8 mouse cellular contexts compared by ENCODE assay signal in the genomic region with DNA sequence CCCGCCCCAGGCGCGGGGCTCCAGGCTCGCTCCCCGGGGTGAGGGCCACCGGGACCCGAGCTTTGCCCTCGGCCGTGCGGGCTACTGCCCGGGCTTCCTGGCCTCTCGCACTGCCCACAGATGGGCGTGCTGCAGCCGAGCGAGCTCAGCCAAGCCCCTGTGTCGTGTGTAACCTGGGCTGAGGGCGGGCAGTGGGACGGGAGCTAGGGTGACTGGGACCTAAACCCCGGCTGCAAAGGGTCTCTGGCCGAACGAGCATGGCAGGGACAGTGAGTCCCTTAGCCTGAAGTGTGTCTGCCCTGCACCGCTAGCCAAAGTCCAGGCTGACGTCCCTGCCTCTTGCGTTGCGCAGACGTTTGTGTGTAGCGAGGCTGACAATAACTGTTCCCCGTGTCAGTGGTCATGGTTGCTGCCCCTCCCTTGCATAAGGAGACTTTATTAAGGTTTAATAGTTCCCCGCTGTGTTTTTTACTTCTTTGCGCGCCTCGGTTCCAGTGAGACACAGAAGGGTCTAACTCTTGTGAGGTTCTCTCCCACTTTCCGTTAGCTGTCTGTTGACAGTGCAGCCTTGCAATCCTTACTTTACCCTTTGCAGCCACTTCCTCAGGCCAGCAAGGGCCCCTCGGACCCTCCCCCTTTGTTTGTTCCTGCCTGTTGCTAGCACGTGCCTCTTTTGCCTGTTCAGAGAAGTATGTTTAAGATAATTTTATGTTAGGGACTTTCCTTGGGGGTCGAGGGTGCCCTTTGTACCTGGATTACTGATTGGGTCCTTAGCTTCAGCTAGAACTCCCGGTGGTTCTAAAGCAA. TPM values are rescaled to one million over a fixed set of nuclear protein-coding genes. Genes with fewer than 3 reads are reported as not detected.
A peak's percentile ranks its signal among the peaks of the same experiment; 100 is the strongest.
DNase-seq lines count a peak whose midpoint lies in the region; ATAC-seq and TF ChIP-seq lines count a peak whose summit lies in the region.

No protein-coding gene starts in this region.

- peak overlapping the region; percentile 78 for H3K4me3 ChIP-seq in cerebellum, adult 2 months (replicated peaks; ENCODE audit: insufficient read depth, low read depth, low read length)
- H3K4me3 ChIP-seq in embryonic facial prominence, embryonic 13.5 days, result peak overlapping the region; percentile 76
- H3K4me3 ChIP-seq in intestine, embryonic 14.5 days (ENCODE audit: low read depth, low read length), result peak overlapping the region; percentile 85

- peak overlapping the region; percentile 86 for H3K4me2 ChIP-seq in embryonic facial prominence, embryonic 13.5 days
- H3K4me2 ChIP-seq in intestine, embryonic 14.5 days (ENCODE audit: low read length), result peak overlapping the region; percentile 66

- peak overlapping the region; percentile 92 for H3K9ac ChIP-seq in embryonic facial prominence, embryonic 13.5 days
- peak overlapping the region; percentile 84 for H3K9ac ChIP-seq in intestine, embryonic 14.5 days (ENCODE audit: low read length)

- TF ChIP-seq CTCF in cerebellum, adult 2 months (IDR thresholded peaks at IDR 0.05; ENCODE audit: borderline replicate concordance, insufficient read depth, low read depth, low read length), result no peak

- peaks cover 33% of the 10 kb centered on the region for H3K36me3 ChIP-seq in embryonic facial prominence, embryonic 13.5 days
- H3K36me3 ChIP-seq in intestine, embryonic 14.5 days (ENCODE audit: control insufficient read depth, insufficient read depth, low read length), result peaks cover 32% of the 10 kb centered on the region

- peaks cover 7% of the 10 kb centered on the region; the same call in 1 of the 2 replicates for H3K4me1 ChIP-seq in cerebellum, adult 2 months (ENCODE audit: control insufficient read depth, insufficient read depth, low read length)
- H3K4me1 ChIP-seq in embryonic facial prominence, embryonic 13.5 days, result peaks cover 15% of the 10 kb centered on the region
- H3K4me1 ChIP-seq in intestine, embryonic 14.5 days (replicated peaks; ENCODE audit: control insufficient read depth, insufficient read depth, low read length), result peaks cover 11% of the 10 kb centered on the region; the same call in 1 of the 2 replicates

- no peaks in the 10 kb centered on the region for H3K9me3 ChIP-seq in embryonic facial prominence, embryonic 13.5 days
- H3K9me3 ChIP-seq in intestine, embryonic 14.5 days (ENCODE audit: control insufficient read depth, low read length), result no peaks in the 10 kb centered on the region

- TF ChIP-seq POLR2A in cerebellum, adult 2 months (IDR thresholded peaks at IDR 0.05; ENCODE audit: borderline replicate concordance, insufficient read depth, low read length), result no peak

- H3K27me3 ChIP-seq in cerebellum, adult 2 months (ENCODE audit: control insufficient read depth, insufficient read depth, low read length), result no peaks in the 10 kb centered on the region
- H3K27me3 ChIP-seq in embryonic facial prominence, embryonic 13.5 days, result peaks cover 6% of the 10 kb centered on the region; the same call in 1 of the 2 replicates
- peaks cover 3% of the 10 kb centered on the region; the same call in 1 of the 2 replicates for H3K27me3 ChIP-seq in intestine, embryonic 14.5 days (replicated peaks; ENCODE audit: control insufficient read depth, insufficient read depth, low read length)

- DNase-seq in cerebellum, adult 2 months, result no peak
- DNase-seq in cerebellum, postnatal 10 days, result no peak
- peak; percentile 67 for DNase-seq in 3134 (ENCODE audit: extremely low read depth, insufficient read length, low spot score)
- peak; percentile 89 for DNase-seq in intestine, embryonic 14.5 days (ENCODE audit: low spot score)
- no peak for DNase-seq in urinary bladder, postnatal 36 days (ENCODE audit: low spot score in 2 of 2)
- DNase-seq in cerebellum, adult 11 months, result no peak

- H3K27ac ChIP-seq in cerebellum, adult 2 months (ENCODE audit: insufficient read depth, low read length), result no peak overlapping the region
- peak overlapping the region; percentile 95 for H3K27ac ChIP-seq in embryonic facial prominence, embryonic 13.5 days
- peak overlapping the region; percentile 83 for H3K27ac ChIP-seq in intestine, embryonic 14.5 days (ENCODE audit: low read depth)

- under 1% methylated on average over 37 of the region's 37 CpGs for WGBS in cerebellum, adult 2 months
- under 1% methylated on average over 36 of the region's 37 CpGs for WGBS in embryonic facial prominence, embryonic 13.5 days
- WGBS in intestine, embryonic 14.5 days, result under 1% methylated on average over 37 of the region's 37 CpGs

- ATAC-seq in embryonic facial prominence, embryonic 13.5 days (ENCODE audit: insufficient number of reproducible peaks, insufficient read depth, low FRiP score, low TSS enrichment, low read depth), result no peak; the same call in 1 of the 2 replicates
- ATAC-seq in intestine, embryonic 14.5 days (replicated peaks; ENCODE audit: low FRiP score, low TSS enrichment, low read depth), result no peak; the same call in 1 of the 2 replicates
- peak; percentile 49 for ATAC-seq in megakaryocyte-erythroid progenitor cell, adult 5-6 weeks (replicated peaks; ENCODE audit: low FRiP score, low TSS enrichment, poor library complexity, severe bottlenecking)

RNA-seq across cellular contexts. Expression of gene A430005L14Rik, which starts 0.6 kb away (rescaled TPM):
- polyA plus RNA-seq in cerebellum, adult 2 months (2012; rRNA removed), result 41.0 and 43.3 TPM in 2 replicates
- 76.2 and 82.0 TPM in 2 replicates for polyA plus RNA-seq in embryonic facial prominence, embryonic 13.5 days (2015; fragmentation: Nextera tagmentation; extraction: Ambion mirVana)
- 74.0 and 76.1 TPM in 2 replicates for polyA plus RNA-seq in intestine, embryonic 14.5 days (2014; fragmentation: Nextera tagmentation; extraction: Ambion mirVana)
- total RNA-seq in megakaryocyte-erythroid progenitor cell, adult 5-6 weeks (2014; fragmentation: Nextera tagmentation), result 58.6 and 78.0 TPM in 2 replicates
- total RNA-seq in megakaryocyte-erythroid progenitor cell, adult 5-6 weeks (2017), result 45.1 and 62.6 TPM in 2 replicates

RNA-seq across cellular contexts. Expression of gene Dffb, which starts 17.3 kb away (rescaled TPM):
- 21.6 and 27.3 TPM in 2 replicates for polyA plus RNA-seq in cerebellum, adult 2 months (2012; rRNA removed)
- 15.4 and 18.1 TPM in 2 replicates for polyA plus RNA-seq in embryonic facial prominence, embryonic 13.5 days (2015; fragmentation: Nextera tagmentation; extraction: Ambion mirVana)
- 12.1 and 15.1 TPM in 2 replicates for polyA plus RNA-seq in intestine, embryonic 14.5 days (2014; fragmentation: Nextera tagmentation; extraction: Ambion mirVana)
- 6.4 and 9.5 TPM in 2 replicates for total RNA-seq in megakaryocyte-erythroid progenitor cell, adult 5-6 weeks (2014; fragmentation: Nextera tagmentation)
- 11.8 and 15.0 TPM in 2 replicates for total RNA-seq in megakaryocyte-erythroid progenitor cell, adult 5-6 weeks (2017)

RNA-seq across cellular contexts. Expression of gene Cep104, which starts 17.3 kb away (rescaled TPM):
- polyA plus RNA-seq in cerebellum, adult 2 months (2012; rRNA removed), result 23.6 and 23.9 TPM in 2 replicates
- 17.2 and 17.9 TPM in 2 replicates for polyA plus RNA-seq in embryonic facial prominence, embryonic 13.5 days (2015; fragmentation: Nextera tagmentation; extraction: Ambion mirVana)
- polyA plus RNA-seq in intestine, embryonic 14.5 days (2014; fragmentation: Nextera tagmentation; extraction: Ambion mirVana), result 13.9 and 14.8 TPM in 2 replicates
- total RNA-seq in megakaryocyte-erythroid progenitor cell, adult 5-6 weeks (2014; fragmentation: Nextera tagmentation), result 10.6 and 18.1 TPM in 2 replicates
- 6.0 and 8.4 TPM in 2 replicates for total RNA-seq in megakaryocyte-erythroid progenitor cell, adult 5-6 weeks (2017)

RNA-seq across cellular contexts. Expression of gene Lrrc47, which starts 53.9 kb away (rescaled TPM):
- 44.8 and 45.0 TPM in 2 replicates for polyA plus RNA-seq in cerebellum, adult 2 months (2012; rRNA removed)
- polyA plus RNA-seq in embryonic facial prominence, embryonic 13.5 days (2015; fragmentation: Nextera tagmentation; extraction: Ambion mirVana), result 20.1 and 21.4 TPM in 2 replicates
- polyA plus RNA-seq in intestine, embryonic 14.5 days (2014; fragmentation: Nextera tagmentation; extraction: Ambion mirVana), result 14.2 and 14.9 TPM in 2 replicates
- 30.7 and 36.8 TPM in 2 replicates for total RNA-seq in megakaryocyte-erythroid progenitor cell, adult 5-6 weeks (2014; fragmentation: Nextera tagmentation)
- 32.6 and 49.4 TPM in 2 replicates for total RNA-seq in megakaryocyte-erythroid progenitor cell, adult 5-6 weeks (2017)

Comparison
In these comparisons a context has a peak if more than half of its experiments do, and no peak if none do; other contexts are left out.
1. DNase-seq: peak in 3134 (single experiment) and intestine, embryonic 14.5 days (single experiment); none in cerebellum, adult 2 months (0 of 2), cerebellum, postnatal 10 days (0 of 2), urinary bladder, postnatal 36 days (0 of 2) and cerebellum, adult 11 months (single experiment).
2. Peak in every context shown above with its lines, with median percentiles within 50 percentile points of each other: H3K4me3 ChIP-seq.